Mouse (Mus musculus): ENCODE results near the gene Sart3. TPM values are rescaled to one million over a fixed set of nuclear protein-coding genes. Genes with fewer than 3 reads are reported as not detected.
A peak's percentile ranks its signal among the peaks of the same experiment; 100 is the strongest.

Gene Sart3
- total RNA-seq (2021): 10 to 100 TPM; 30.4 to 30.7 TPM

GRCm38 (mm10) chr5:113772450-113772895 lies at the start of gene Sart3, which contains the start of gene Iscu:
TSS of gene Sart3 (minus strand) at chr5:113772510.
TSS of gene Iscu (plus strand) at chr5:113772748.
- DNase-seq: peak; percentile 96

DNA sequence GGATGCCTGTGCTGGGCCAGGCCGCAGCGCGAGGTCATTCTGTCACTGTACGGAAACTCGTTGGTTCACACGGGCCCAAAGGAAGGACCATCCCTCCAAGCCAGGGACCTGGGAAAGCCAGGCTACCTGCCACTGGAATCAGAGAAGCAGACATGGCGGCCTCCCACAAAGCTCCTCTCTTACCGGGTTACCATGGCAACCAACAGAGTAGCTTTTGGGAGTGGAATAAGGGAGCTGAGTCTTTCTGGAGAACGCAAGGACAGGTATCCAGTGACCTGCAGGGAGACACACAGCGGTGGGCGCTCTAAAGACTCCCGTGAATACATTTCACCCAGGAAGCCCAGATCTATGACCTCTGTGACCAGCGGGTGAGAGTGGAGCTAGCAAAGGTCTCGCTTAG lies 46.3 kb upstream of the Sart3 start:
- no peak for DNase-seq

- peak; percentile 86 for DNase-seq
Observed at GRCm38 (mm10) chr5:113815638-113816152, 43.4 kb upstream of the Sart3 start.

DNA sequence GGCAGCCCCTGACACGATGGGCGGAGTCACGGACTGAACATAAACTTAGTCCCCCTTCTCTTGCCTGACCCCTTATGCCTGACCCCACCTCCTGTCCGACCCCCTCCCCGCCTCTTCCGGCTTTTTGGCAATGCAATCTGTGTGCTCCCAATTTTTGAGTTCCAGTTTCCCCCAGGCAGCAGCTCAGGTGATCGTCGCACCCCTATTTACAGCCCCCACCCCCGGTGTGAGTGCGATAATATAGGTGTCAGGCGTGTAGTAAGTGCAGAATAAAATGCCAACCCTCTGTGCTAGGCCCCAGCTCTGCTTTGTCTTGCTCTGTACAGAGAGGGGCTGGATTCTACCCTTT lies 42.7 kb upstream of the Sart3 start:
- DNase-seq: no peak

- no peak for DNase-seq
Observed at GRCm38 (mm10) chr5:113814111-113815040, 42.1 kb upstream of the Sart3 start.

GRCm38 (mm10) chr5:113813608-113814007 lies 41.3 kb upstream of the Sart3 start:
- no peak for DNase-seq

GRCm38 (mm10) chr5:113812638-113813037 lies 40.3 kb upstream of the Sart3 start:
- no peak for DNase-seq

DNA sequence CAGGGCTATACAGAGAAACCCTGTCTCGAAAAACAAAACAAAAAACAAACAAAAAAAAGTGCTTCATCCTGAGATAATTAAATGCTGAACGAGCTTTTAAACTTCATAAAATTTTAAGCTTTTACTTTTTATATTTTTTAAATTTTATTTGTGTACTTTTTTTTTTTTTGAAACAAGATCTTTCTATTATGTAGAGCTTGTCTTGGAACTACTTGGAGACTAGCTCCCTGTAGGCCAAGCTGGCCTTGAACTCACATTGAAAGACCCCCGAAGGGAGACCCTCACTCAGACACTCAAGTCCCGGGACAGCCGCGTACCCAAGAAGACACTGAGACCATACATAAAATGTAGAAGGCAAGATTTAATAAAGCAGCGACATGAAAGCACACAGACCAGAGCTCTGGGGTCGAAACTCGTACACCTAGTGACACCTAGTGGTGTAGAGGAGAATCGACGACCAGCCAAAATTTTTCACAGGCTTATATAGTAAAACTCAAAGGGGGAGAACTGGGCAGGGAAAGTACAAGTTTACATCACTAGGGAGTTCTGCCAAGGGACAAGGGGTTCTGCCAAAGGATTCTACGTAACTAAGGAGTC lies 39.6 kb upstream of the Sart3 start:
- peak; percentile 55 for DNase-seq

- DNase-seq: no peak
Observed at GRCm38 (mm10) chr5:113810111-113810510, 37.8 kb upstream of the Sart3 start.

GRCm38 (mm10) chr5:113808177-113808576 lies 35.9 kb upstream of the Sart3 start:
- peak; percentile 42 for DNase-seq

DNA sequence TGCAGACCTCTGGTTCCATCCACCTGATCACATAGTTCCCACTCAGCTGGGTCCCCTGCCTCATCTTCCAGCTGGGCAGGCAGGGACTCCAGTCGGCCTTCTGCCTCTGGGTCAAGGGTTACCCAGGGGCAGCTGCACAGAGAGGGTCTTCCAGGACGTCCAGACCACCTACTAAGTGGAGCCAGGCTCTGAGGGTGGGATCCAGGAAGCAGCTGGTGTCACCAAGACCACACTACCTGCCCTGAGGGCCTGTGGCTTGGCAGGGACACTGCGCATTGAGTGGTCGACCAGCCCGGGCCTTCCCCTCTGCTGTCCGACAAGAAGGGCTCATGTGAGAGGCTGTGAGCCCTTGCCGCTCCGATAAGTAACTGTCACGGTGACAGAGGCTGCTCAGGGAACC lies 35.4 kb upstream of the Sart3 start:
- DNase-seq: no peak

- no peak for DNase-seq
Observed at GRCm38 (mm10) chr5:113806414-113806813, 34.1 kb upstream of the Sart3 start.

DNA sequence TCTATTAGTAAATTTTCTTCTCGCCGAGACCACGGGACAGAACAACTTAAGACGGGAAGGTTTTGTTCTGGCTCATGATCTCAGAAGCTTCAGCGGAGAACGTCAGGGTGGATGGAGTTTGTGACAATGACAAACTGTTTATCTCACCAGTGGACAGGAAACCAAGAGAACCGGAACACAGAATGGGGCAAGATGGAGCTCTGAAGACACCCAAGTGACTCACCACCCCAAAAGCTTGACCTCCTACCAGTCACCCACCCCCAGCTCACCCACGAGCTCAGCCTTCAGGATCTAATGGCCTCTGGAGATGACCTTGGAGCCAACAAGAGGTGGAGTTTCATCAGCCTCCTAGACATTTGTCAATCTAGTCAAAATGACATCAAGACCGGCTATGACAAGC lies 33.0 kb upstream of the Sart3 start:
- DNase-seq: no peak

GRCm38 (mm10) chr5:113804395-113804966 lies 32.2 kb upstream of the Sart3 start:
- no peak for DNase-seq

DNA sequence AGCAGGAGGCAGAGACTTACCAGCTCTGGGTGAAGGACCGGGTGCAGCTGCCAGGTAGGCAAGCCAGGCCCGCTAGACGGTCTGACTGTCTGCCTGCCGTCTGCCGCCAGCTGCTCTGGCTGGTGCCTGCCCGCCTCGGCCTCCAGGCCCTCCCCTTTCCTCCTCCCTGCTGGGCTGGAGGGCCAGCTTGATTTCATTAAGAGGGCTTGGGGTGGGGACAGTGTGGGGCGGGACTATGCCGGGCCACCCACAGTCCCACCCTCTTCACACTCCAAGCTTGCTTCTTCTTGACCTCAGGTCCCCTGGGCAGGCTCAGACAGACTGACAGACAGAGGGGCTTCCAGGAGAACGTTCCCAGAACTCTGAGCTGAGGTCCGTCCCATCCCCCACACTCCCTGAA lies 28.0 kb upstream of the Sart3 start, which contains the start of gene Tmem119:
TSS of gene Tmem119 (minus strand) at position 237 of the 400 bp plus-strand sequence.
- peak; percentile 72 for DNase-seq

- DNase-seq: no peak
Observed at GRCm38 (mm10) chr5:113799691-113800090, 27.4 kb upstream of the Sart3 start.

GRCm38 (mm10) chr5:113798525-113798924 lies 26.2 kb upstream of the Sart3 start:
- no peak for DNase-seq

DNA sequence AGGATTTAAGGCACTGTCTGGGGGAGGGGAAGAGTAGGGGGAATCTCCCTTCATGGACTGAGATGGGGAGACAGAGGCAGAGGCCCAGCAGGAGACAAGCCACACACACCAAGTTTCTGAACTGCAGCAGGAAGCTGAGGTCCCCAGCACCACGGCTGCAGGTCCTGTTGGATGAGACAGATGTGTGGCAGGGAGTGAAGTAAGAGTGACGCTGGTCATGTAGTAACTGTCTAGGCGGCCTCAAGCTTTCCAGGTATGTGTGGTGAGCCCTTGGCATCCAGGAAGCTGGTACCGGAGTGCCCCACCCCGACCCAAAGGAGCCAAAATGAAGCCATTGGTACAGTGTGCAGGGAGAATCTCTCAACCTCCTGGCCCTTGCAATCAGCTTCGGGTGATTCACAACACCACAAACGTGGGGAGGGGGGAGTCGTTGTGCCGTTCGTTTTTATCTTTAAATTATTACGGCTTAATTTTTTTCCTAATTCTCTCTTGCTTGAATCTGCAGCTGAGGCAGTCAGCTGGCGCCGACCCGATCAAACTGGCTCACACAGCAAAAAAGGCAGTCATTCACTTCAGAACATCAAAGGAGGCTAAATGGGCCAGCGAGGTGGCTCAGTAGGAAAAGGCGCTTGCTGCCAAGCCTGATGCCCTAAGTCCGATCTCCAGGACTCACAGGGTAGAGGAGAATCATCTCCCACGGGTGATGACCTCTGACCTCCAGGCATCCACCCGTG lies 25.0 kb upstream of the Sart3 start:
- DNase-seq: no peak

GRCm38 (mm10) chr5:113796401-113797148 lies 24.3 kb upstream of the Sart3 start:
- peak; percentile 58 for DNase-seq

- no peak for DNase-seq
Observed at GRCm38 (mm10) chr5:113791197-113792095, 19.1 kb upstream of the Sart3 start.

All from heart, postnatal 4 days (tissue).